Mouse (Mus musculus) urinary bladder, postnatal 25 days (tissue): ENCODE results near the gene Vti1a.

Experiments
- DNase-seq: peaks from one replicate; pipeline ENCODE4 v3.0.0; 2022; ENCODE audit warnings: low spot score

Gene Vti1a

GRCm38 (mm10) chr19:55626952-55627351 lies 310.9 kb downstream of the Vti1a start:
- no peak for DNase-seq

GRCm38 (mm10) chr19:55635488-55635887 lies 319.4 kb downstream of the Vti1a start:
- no peak for DNase-seq

GRCm38 (mm10) chr19:55640251-55640650 lies 324.2 kb downstream of the Vti1a start:
- no peak for DNase-seq

GRCm38 (mm10) chr19:55641891-55642290 lies 325.8 kb downstream of the Vti1a start:
- DNase-seq, result no peak

GRCm38 (mm10) chr19:55642361-55642760 lies 326.3 kb downstream of the Vti1a start:
- DNase-seq, result no peak

- DNase-seq, result peak; percentile 24
These were observed 327.3 kb downstream of the Vti1a start for GRCm38 (mm10) chr19:55643288-55643901.

- DNase-seq, result no peak
These were observed 327.8 kb downstream of the Vti1a start for GRCm38 (mm10) chr19:55643931-55644330.

- DNase-seq, result no peak
These were observed 333.3 kb downstream of the Vti1a start for GRCm38 (mm10) chr19:55649363-55649762.

GRCm38 (mm10) chr19:55651017-55651416 lies 334.9 kb downstream of the Vti1a start:
- no peak for DNase-seq

- no peak for DNase-seq
These were observed 336.7 kb downstream of the Vti1a start for GRCm38 (mm10) chr19:55652693-55653265.

- no peak for DNase-seq
These were observed 344.1 kb downstream of the Vti1a start for GRCm38 (mm10) chr19:55660165-55660564.

- DNase-seq, result no peak
These were observed 346.6 kb downstream of the Vti1a start for GRCm38 (mm10) chr19:55662521-55663223.

- no peak for DNase-seq
These were observed 351.7 kb downstream of the Vti1a start for GRCm38 (mm10) chr19:55667787-55668186.

GRCm38 (mm10) chr19:55668896-55669295 lies 352.8 kb downstream of the Vti1a start:
- no peak for DNase-seq
